Mouse (Mus musculus): Measurements from ENCODE around the gene Smpx. TPM values are rescaled to one million over a fixed set of nuclear protein-coding genes. Genes with fewer than 3 reads are reported as not detected.
A peak's percentile ranks its signal among the peaks of the same experiment; 100 is the strongest.

Smpx gene
- not detected for total RNA-seq (2021)
- long read RNA-seq, result 0 reads

- DNase-seq (ENCODE audit: low spot score in 2 of 2), result no peak
Observed at GRCm38 (mm10) chrX:157698862-157699261, at the start of gene Smpx. Smpx (plus strand) TSS chrX:157698910.

- DNase-seq (ENCODE audit: low spot score in 2 of 2), result no peak
Observed at GRCm38 (mm10) chrX:157655047-157655446, 43.7 kb upstream of the Smpx start.

GRCm38 (mm10) chrX:157657356-157657755 lies 41.4 kb upstream of the Smpx start:
- DNase-seq (ENCODE audit: low spot score in 2 of 2), result no peak

- DNase-seq (ENCODE audit: low spot score in 2 of 2), result no peak
Observed at GRCm38 (mm10) chrX:157671820-157672219, 26.9 kb upstream of the Smpx start.

GRCm38 (mm10) chrX:157674667-157675350 lies 23.9 kb upstream of the Smpx start:
- no peak for DNase-seq (ENCODE audit: low spot score in 2 of 2)

- peak in 1 of 2 experiments; percentile 2 for DNase-seq (ENCODE audit: low spot score in 2 of 2)
Observed at GRCm38 (mm10) chrX:157691186-157691585, 7.5 kb upstream of the Smpx start.

- DNase-seq (ENCODE audit: low spot score in 2 of 2), result no peak
Observed at GRCm38 (mm10) chrX:157697591-157698135, 1.0 kb upstream of the Smpx start.

- no peak for DNase-seq (ENCODE audit: low spot score in 2 of 2)
Observed at GRCm38 (mm10) chrX:157707236-157707635, 8.5 kb downstream of the Smpx start.

- no peak for DNase-seq (ENCODE audit: low spot score in 2 of 2)
Observed at GRCm38 (mm10) chrX:157708616-157709280, 10.0 kb downstream of the Smpx start.

GRCm38 (mm10) chrX:157719907-157720306 lies 21.2 kb downstream of the Smpx start:
- no peak for DNase-seq (ENCODE audit: low spot score in 2 of 2)

- DNase-seq (ENCODE audit: low spot score in 2 of 2), result peak; percentile 30 to 53
Observed at GRCm38 (mm10) chrX:157730622-157731341, 32.1 kb downstream of the Smpx start.

GRCm38 (mm10) chrX:157731658-157732314 lies 33.1 kb downstream of the Smpx start:
- DNase-seq (ENCODE audit: low spot score in 2 of 2), result peak; percentile 31 to 84

- no peak for DNase-seq (ENCODE audit: low spot score in 2 of 2)
Observed at GRCm38 (mm10) chrX:157732346-157732745, 33.6 kb downstream of the Smpx start.

- no peak for DNase-seq (ENCODE audit: low spot score in 2 of 2)
Observed at GRCm38 (mm10) chrX:157733836-157734235, 35.1 kb downstream of the Smpx start.

GRCm38 (mm10) chrX:157734341-157734740 lies 35.6 kb downstream of the Smpx start:
- no peak for DNase-seq (ENCODE audit: low spot score in 2 of 2)

- no peak for DNase-seq (ENCODE audit: low spot score in 2 of 2)
Observed at GRCm38 (mm10) chrX:157747815-157748544, 49.3 kb downstream of the Smpx start.

GRCm38 (mm10) chrX:157754559-157754958 lies 55.8 kb downstream of the Smpx start:
- DNase-seq (ENCODE audit: low spot score in 2 of 2), result no peak

- DNase-seq (ENCODE audit: low spot score in 2 of 2), result no peak
Observed at GRCm38 (mm10) chrX:157762542-157762941, 63.8 kb downstream of the Smpx start.

GRCm38 (mm10) chrX:157801669-157802068 lies 103.0 kb downstream of the Smpx start:
- DNase-seq (ENCODE audit: low spot score in 2 of 2), result no peak
